Mouse (Mus musculus): Measurements from ENCODE around the gene Il10ra. TPM values are rescaled to one million over a fixed set of nuclear protein-coding genes. Genes with fewer than 3 reads are reported as not detected.

Gene Il10ra
- polyA plus RNA-seq, 1 experiment from 2014 or later, result 0.45 TPM

GRCm38 (mm10) chr9:45299231-45300006, 30.5 kb upstream of the Il10ra start:
- no peak overlapping the region for H3K9ac ChIP-seq (ENCODE audit: low read length)
- no peaks in the 10 kb centered on the region for H3K4me1 ChIP-seq (replicated peaks; ENCODE audit: control insufficient read depth, insufficient read depth, low read length)
- H3K27ac ChIP-seq (ENCODE audit: low read depth, low read length), result no peak overlapping the region
- no peaks in the 10 kb centered on the region for H3K27me3 ChIP-seq (ENCODE audit: control insufficient read depth, insufficient read depth, low read length)
- peak; percentile 75 for DNase-seq (ENCODE audit: low spot score)
- H3K4me2 ChIP-seq (ENCODE audit: low read depth, low read length, severe bottlenecking), result no peak overlapping the region
- no peaks in the 10 kb centered on the region for H3K9me3 ChIP-seq (ENCODE audit: control insufficient read depth, low read length)
- no peaks in the 10 kb centered on the region for H3K36me3 ChIP-seq (ENCODE audit: control insufficient read depth, insufficient read depth, low read length)
- ATAC-seq (replicated peaks; ENCODE audit: low FRiP score), result no peak
- no peak overlapping the region for H3K4me3 ChIP-seq (ENCODE audit: low read depth, low read length)
- WGBS, result 83% methylated on average over 11 of the region's 11 CpGs

DNA sequence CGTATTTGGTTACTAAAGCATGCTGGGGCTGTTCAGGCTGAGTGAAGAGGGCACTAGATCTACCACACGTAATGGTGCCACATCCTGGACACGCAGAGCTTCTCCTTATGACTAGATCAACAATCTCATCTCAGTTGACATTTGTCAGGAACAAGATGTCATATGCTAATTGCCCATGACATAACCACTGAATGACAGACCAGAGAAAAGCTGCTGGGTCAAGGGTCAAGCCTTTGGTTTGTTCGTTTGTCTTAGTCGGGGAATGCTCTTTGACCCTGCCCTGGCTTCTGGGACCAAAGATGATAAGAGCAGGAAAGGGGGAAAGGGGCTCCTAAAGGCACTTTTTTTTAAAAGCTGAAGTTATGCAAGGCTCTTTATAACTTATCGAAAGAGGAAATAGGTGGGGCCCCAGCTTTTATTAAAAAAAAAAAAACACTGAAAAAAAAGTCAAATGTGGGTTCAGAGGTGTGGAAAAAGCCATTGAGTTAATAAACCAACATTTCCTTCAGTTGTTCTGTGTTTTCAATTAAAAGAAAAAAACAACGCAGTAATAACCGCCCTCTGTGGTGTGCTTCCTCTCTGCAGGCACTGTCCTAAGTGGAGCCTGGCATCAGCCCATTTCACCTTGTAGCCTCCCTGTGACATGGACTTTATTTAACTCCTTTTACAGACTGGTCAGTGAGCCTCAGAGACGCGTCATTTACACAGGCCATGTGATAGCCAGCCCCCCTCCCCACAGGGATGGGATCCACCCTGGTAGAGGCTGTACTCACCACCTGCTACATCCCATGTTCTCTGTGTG, 25.5 kb upstream of the Il10ra start:
- Histone ChIP-seq H3K27ac (ENCODE audit: low read depth, low read length) (no peak overlapping the region), H3K27me3 (ENCODE audit: control insufficient read depth, insufficient read depth, low read length) (no peaks in the 10 kb centered on the region), H3K4me2 (ENCODE audit: low read depth, low read length, severe bottlenecking) (no peak overlapping the region), H3K9ac (ENCODE audit: low read length) (no peak overlapping the region), H3K9me3 (ENCODE audit: control insufficient read depth, low read length) (no peaks in the 10 kb centered on the region), H3K36me3 (ENCODE audit: control insufficient read depth, insufficient read depth, low read length) (no peaks in the 10 kb centered on the region), H3K4me1 (replicated peaks; ENCODE audit: control insufficient read depth, insufficient read depth, low read length) (no peaks in the 10 kb centered on the region), H3K4me3 (ENCODE audit: low read depth, low read length) (no peak overlapping the region)
- 70% methylated on average over 10 of the region's 10 CpGs for WGBS
- DNase-seq (ENCODE audit: low spot score) (no peak), ATAC-seq (replicated peaks; ENCODE audit: low FRiP score) (no peak)

DNA sequence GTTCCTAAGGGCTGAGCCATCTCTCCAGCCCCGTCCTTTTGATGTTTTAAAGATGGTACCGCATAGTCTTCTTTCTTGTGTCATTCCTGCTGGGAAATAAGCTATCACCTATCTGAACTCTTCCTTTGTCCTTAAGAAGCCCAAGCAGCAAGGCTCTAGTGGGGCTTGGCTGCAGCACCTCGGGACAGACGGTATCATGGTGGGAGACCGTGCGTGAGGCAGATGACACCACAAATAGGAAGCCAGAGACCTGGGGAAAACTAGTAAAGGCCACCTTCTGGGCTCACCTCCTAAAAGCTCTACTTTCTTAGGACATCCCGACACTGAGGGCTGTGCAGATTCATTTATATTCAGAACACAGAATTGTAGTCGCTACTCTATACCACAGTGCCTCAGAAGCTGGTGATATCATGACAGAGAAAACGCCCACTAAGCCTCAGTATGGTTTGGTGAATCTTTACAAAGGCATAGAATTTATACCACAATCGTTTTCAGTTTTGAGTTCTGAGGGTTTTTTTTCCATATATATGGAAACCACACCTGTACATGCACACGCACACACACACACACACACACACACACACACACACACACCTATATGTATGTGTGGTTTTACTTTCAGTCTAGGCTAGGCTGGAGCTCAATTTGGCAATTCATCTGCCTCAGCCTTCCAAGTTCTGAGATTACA, 22.7 kb upstream of the Il10ra start:
- ATAC-seq (replicated peaks; ENCODE audit: low FRiP score) (no peak), DNase-seq (ENCODE audit: low spot score) (peak; percentile 7)
- Histone ChIP-seq H3K4me2 (ENCODE audit: low read depth, low read length, severe bottlenecking) (no peak overlapping the region), H3K4me1 (replicated peaks; ENCODE audit: control insufficient read depth, insufficient read depth, low read length) (no peaks in the 10 kb centered on the region), H3K36me3 (ENCODE audit: control insufficient read depth, insufficient read depth, low read length) (no peaks in the 10 kb centered on the region), H3K27me3 (ENCODE audit: control insufficient read depth, insufficient read depth, low read length) (no peaks in the 10 kb centered on the region), H3K4me3 (ENCODE audit: low read depth, low read length) (no peak overlapping the region), H3K9me3 (ENCODE audit: control insufficient read depth, low read length) (no peaks in the 10 kb centered on the region), H3K9ac (ENCODE audit: low read length) (no peak overlapping the region), H3K27ac (ENCODE audit: low read depth, low read length) (no peak overlapping the region)
- WGBS, result 83% methylated on average over 11 of the region's 11 CpGs

GRCm38 (mm10) chr9:45282466-45282865, 13.5 kb upstream of the Il10ra start:
- no peaks in the 10 kb centered on the region for H3K27me3 ChIP-seq (ENCODE audit: control insufficient read depth, insufficient read depth, low read length)
- H3K4me3 ChIP-seq (ENCODE audit: low read depth, low read length), result no peak overlapping the region
- ATAC-seq (replicated peaks; ENCODE audit: low FRiP score) (no peak), DNase-seq (ENCODE audit: low spot score) (no peak)
- no peaks in the 10 kb centered on the region for H3K36me3 ChIP-seq (ENCODE audit: control insufficient read depth, insufficient read depth, low read length)
- H3K4me1 ChIP-seq (replicated peaks; ENCODE audit: control insufficient read depth, insufficient read depth, low read length), result no peaks in the 10 kb centered on the region
- no peaks in the 10 kb centered on the region for H3K9me3 ChIP-seq (ENCODE audit: control insufficient read depth, low read length)
- H3K27ac ChIP-seq (ENCODE audit: low read depth, low read length), result no peak overlapping the region
- WGBS, result 88% methylated on average over 5 of the region's 5 CpGs
- H3K9ac ChIP-seq (ENCODE audit: low read length), result no peak overlapping the region
- no peak overlapping the region for H3K4me2 ChIP-seq (ENCODE audit: low read depth, low read length, severe bottlenecking)

DNA sequence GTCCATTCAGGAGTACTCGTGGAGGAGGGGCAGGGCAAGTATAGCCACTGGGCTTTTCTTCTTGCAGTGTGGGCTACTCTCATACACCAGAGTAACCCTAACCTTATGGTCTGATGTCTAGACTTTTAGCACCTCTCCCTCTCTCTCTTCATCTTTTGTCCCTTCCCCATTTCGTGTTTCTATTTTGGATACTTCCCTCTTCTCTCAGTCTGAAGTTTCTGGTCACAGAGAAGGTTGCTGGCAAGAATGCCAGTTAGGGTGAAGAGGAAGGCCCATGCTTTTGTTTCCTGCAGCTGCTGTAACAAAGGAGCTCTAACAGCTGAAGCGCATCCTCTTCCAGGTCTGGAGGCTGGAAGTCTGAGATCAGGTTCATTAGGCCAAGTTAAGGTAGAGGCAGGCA, 11.9 kb upstream of the Il10ra start:
- Histone ChIP-seq H3K4me3 (ENCODE audit: low read depth, low read length) (no peak overlapping the region), H3K9ac (ENCODE audit: low read length) (no peak overlapping the region), H3K27me3 (ENCODE audit: control insufficient read depth, insufficient read depth, low read length) (no peaks in the 10 kb centered on the region), H3K27ac (ENCODE audit: low read depth, low read length) (no peak overlapping the region), H3K36me3 (ENCODE audit: control insufficient read depth, insufficient read depth, low read length) (no peaks in the 10 kb centered on the region), H3K4me1 (replicated peaks; ENCODE audit: control insufficient read depth, insufficient read depth, low read length) (no peaks in the 10 kb centered on the region), H3K9me3 (ENCODE audit: control insufficient read depth, low read length) (no peaks in the 10 kb centered on the region), H3K4me2 (ENCODE audit: low read depth, low read length, severe bottlenecking) (no peak overlapping the region)
- DNase-seq (ENCODE audit: low spot score) (no peak), ATAC-seq (replicated peaks; ENCODE audit: low FRiP score) (no peak)
- 86% methylated on average over 3 of the region's 3 CpGs for WGBS

GRCm38 (mm10) chr9:45280059-45280458, 11.1 kb upstream of the Il10ra start:
- WGBS, result 75% methylated on average over 3 of the region's 3 CpGs
- DNase-seq (ENCODE audit: low spot score), result no peak
- Histone ChIP-seq H3K4me3 (ENCODE audit: low read depth, low read length) (no peak overlapping the region), H3K27me3 (ENCODE audit: control insufficient read depth, insufficient read depth, low read length) (no peaks in the 10 kb centered on the region), H3K27ac (ENCODE audit: low read depth, low read length) (no peak overlapping the region), H3K9ac (ENCODE audit: low read length) (no peak overlapping the region), H3K9me3 (ENCODE audit: control insufficient read depth, low read length) (no peaks in the 10 kb centered on the region), H3K4me2 (ENCODE audit: low read depth, low read length, severe bottlenecking) (no peak overlapping the region), H3K36me3 (ENCODE audit: control insufficient read depth, insufficient read depth, low read length) (no peaks in the 10 kb centered on the region), H3K4me1 (replicated peaks; ENCODE audit: control insufficient read depth, insufficient read depth, low read length) (no peaks in the 10 kb centered on the region)
- no peak for ATAC-seq (replicated peaks; ENCODE audit: low FRiP score)

- Histone ChIP-seq H3K9me3 (ENCODE audit: control insufficient read depth, low read length) (no peaks in the 10 kb centered on the region), H3K36me3 (ENCODE audit: control insufficient read depth, insufficient read depth, low read length) (no peaks in the 10 kb centered on the region), H3K4me2 (ENCODE audit: low read depth, low read length, severe bottlenecking) (no peak overlapping the region), H3K27ac (ENCODE audit: low read depth, low read length) (no peak overlapping the region), H3K4me3 (ENCODE audit: low read depth, low read length) (no peak overlapping the region), H3K9ac (ENCODE audit: low read length) (no peak overlapping the region), H3K4me1 (replicated peaks; ENCODE audit: control insufficient read depth, insufficient read depth, low read length) (no peaks in the 10 kb centered on the region), H3K27me3 (ENCODE audit: control insufficient read depth, insufficient read depth, low read length) (peaks cover 2% of the 10 kb centered on the region)
- DNase-seq (ENCODE audit: low spot score) (no peak), ATAC-seq (replicated peaks; ENCODE audit: low FRiP score) (no peak)
- whole genome bisulfite sequencing, result 95% methylated on average over 2 of the region's 2 CpGs
Measured at GRCm38 (mm10) chr9:45274635-45275034, 5.7 kb upstream of the Il10ra start.

DNA sequence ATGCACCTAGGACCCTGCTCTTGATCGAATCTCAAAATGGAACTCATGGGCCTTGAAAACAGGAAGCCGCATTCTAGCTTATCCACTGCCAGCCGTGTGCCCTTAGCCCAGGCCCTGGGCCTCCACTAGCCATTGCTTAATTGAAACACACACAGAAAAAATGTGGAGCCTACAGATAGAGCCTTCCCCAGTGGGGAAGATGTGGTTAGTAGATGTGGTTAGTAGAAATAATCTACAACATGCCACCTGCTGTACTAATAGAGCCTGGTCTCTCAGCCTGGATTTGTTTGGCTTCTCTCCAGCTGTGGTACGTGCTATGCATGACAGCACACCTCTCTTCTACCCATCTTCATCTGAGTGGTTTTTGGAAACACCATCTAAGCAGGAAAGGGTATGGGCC, 5.3 kb upstream of the Il10ra start:
- Histone ChIP-seq H3K4me3 (ENCODE audit: low read depth, low read length) (no peak overlapping the region), H3K36me3 (ENCODE audit: control insufficient read depth, insufficient read depth, low read length) (no peaks in the 10 kb centered on the region), H3K9ac (ENCODE audit: low read length) (no peak overlapping the region), H3K4me2 (ENCODE audit: low read depth, low read length, severe bottlenecking) (no peak overlapping the region), H3K27me3 (ENCODE audit: control insufficient read depth, insufficient read depth, low read length) (peaks cover 5% of the 10 kb centered on the region), H3K9me3 (ENCODE audit: control insufficient read depth, low read length) (no peaks in the 10 kb centered on the region), H3K27ac (ENCODE audit: low read depth, low read length) (no peak overlapping the region), H3K4me1 (replicated peaks; ENCODE audit: control insufficient read depth, insufficient read depth, low read length) (no peaks in the 10 kb centered on the region)
- WGBS, result 83% methylated on average over 4 of the region's 4 CpGs
- no peak for DNase-seq (ENCODE audit: low spot score)
- no peak for ATAC-seq (replicated peaks; ENCODE audit: low FRiP score)

Data from forebrain, embryonic 11.5 days (tissue).